Mouse (Mus musculus): Measurements from ENCODE around the gene Rab3il1.

DNA sequence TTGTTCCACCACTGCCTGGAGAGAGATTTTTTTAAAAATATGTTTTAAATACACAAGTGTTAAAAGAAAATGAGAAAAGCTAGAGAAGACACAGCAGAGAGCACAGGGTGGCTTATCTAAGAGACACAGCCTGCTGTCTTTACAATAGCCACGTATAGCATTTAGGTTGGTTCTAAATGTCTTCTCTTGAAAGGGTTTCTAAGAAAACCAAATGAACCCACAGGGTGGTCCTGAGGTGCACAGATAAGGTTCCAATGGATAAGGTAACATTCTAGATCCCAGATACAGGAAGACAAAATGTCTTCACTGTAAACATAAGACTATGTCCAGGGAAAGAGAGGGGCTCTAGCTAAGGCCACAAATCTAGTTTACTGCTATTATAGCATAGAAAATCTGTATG, 46.0 kb upstream of the Rab3il1 start:
- no peak for TF ChIP-seq CTCF (conservative IDR thresholded peaks at IDR 0.05; ENCODE audit: low read length)
- no peak for TF ChIP-seq POU5F1 (IDR thresholded peaks at IDR 0.05; ENCODE audit: borderline replicate concordance, low read length)
- no peak for TF ChIP-seq NANOG (IDR thresholded peaks at IDR 0.05; ENCODE audit: borderline replicate concordance, low read length)

All from E14TG2a.4 (cell line).